Comparison of ENCODE assay signal across 13 mouse cellular contexts in the genomic region with DNA sequence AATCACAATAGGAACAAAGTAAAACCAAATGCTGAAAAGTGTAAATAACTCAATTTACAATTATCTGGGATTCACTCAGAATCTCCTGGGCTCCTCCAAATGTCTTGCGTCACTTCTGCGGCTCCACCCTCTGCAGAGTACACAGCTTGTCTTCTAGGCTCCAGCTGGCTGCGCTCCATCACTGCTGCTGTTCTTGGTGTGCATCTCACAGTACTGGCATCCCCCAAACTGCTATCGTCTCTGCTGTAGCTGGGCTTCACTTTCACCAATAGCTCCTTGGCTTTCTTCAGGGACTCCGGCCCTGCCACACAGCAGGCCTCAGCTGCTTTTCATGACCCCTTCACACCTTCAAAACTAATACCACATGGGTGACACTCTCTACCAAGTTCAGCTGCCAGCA. TPM values are rescaled to one million over a fixed set of nuclear protein-coding genes. Genes with fewer than 3 reads are reported as not detected.
A peak's percentile ranks its signal among the peaks of the same experiment; 100 is the strongest.
DNase-seq lines count a peak whose midpoint lies in the region; ATAC-seq and TF ChIP-seq lines count a peak whose summit lies in the region.
"Had no signal": no experiment of that assay in that cellular context is flagged by ENCODE, and none has a peak within 500 bp of the region (broad histone marks: within the 10 kb centered on the region; RNA-seq: fewer than 3 reads in every experiment).

No protein-coding gene starts in this region.

- no peaks in the 10 kb centered on the region for H3K9me3 ChIP-seq in kidney, embryonic 14.5 days (ENCODE audit: control insufficient read depth, low read length)
- no peaks in the 10 kb centered on the region for H3K9me3 ChIP-seq in lung, postnatal 0 days (ENCODE audit: low read length)
- H3K9me3 ChIP-seq: forebrain, embryonic 12.5 days; heart, embryonic 13.5 days had no signal

- no peaks in the 10 kb centered on the region for H3K36me3 ChIP-seq in kidney, embryonic 14.5 days (ENCODE audit: control insufficient read depth, insufficient read depth, low read length)
- no peaks in the 10 kb centered on the region for H3K36me3 ChIP-seq in lung, postnatal 0 days (ENCODE audit: insufficient read depth, low read length)
- H3K36me3 ChIP-seq: forebrain, embryonic 12.5 days; heart, embryonic 13.5 days had no signal

- H3K4me1 ChIP-seq in kidney, embryonic 14.5 days (ENCODE audit: control insufficient read depth, insufficient read depth, low read length), result peaks cover 11% of the 10 kb centered on the region
- H3K4me1 ChIP-seq in lung, postnatal 0 days (ENCODE audit: insufficient read depth, low read depth, low read length), result no peaks in the 10 kb centered on the region

- DNase-seq in kidney, postnatal 10 days, result peak; percentile 26
- peak; percentile 70 for DNase-seq in gastrocnemius, adult 18-20 months (ENCODE audit: low spot score)
- DNase-seq in heart, adult 8-10 months (ENCODE audit: low spot score), result peak; percentile 61
- DNase-seq in lung, postnatal 0 days (ENCODE audit: low spot score), result peak; percentile 37
- DNase-seq in frontal cortex, postnatal 25 days (ENCODE audit: low spot score in 2 of 2), result no peak
- DNase-seq: adrenal gland, adult 8-10 months had no signal

- no peak overlapping the region for H3K4me2 ChIP-seq in kidney, embryonic 14.5 days (replicated peaks; ENCODE audit: low read depth, low read length)
- H3K4me2 ChIP-seq in lung, postnatal 0 days (replicated peaks; ENCODE audit: low read depth, low read length), result no peak overlapping the region
- H3K4me2 ChIP-seq: forebrain, embryonic 12.5 days; heart, embryonic 13.5 days; liver, embryonic 11.5 days had no signal

- H3K27me3 ChIP-seq in kidney, embryonic 14.5 days (ENCODE audit: control insufficient read depth, insufficient read depth, low read length), result no peaks in the 10 kb centered on the region
- H3K27me3 ChIP-seq in lung, postnatal 0 days (replicated peaks; ENCODE audit: insufficient read depth, low read length), result no peaks in the 10 kb centered on the region
- H3K27me3 ChIP-seq: forebrain, embryonic 12.5 days; heart, embryonic 13.5 days had no signal

- no peak overlapping the region for H3K4me3 ChIP-seq in kidney, embryonic 14.5 days (ENCODE audit: low read length)
- H3K4me3 ChIP-seq in lung, postnatal 0 days (ENCODE audit: low read depth, low read length), result no peak overlapping the region
- H3K4me3 ChIP-seq: forebrain, embryonic 12.5 days; heart, embryonic 13.5 days had no signal

- TF ChIP-seq EP300 in lung, postnatal 0 days (IDR thresholded peaks at IDR 0.05), result no peak

- ATAC-seq in kidney, embryonic 14.5 days (ENCODE audit: low FRiP score, low TSS enrichment), result no peak
- 0 out of 2 replicates have a peak, but pooled peaks have one; percentile 30 for ATAC-seq in lung, postnatal 0 days
- no peak for ATAC-seq in inflammation-experienced regulatory T-cells, adult 6 months
- ATAC-seq in megakaryocyte, adult 5-6 weeks (ENCODE audit: poor library complexity, severe bottlenecking), result no peak

- no peak overlapping the region for H3K27ac ChIP-seq in kidney, embryonic 14.5 days (ENCODE audit: low read depth, low read length)
- no peak overlapping the region for H3K27ac ChIP-seq in lung, postnatal 0 days (ENCODE audit: low read length)
- H3K27ac ChIP-seq: forebrain, embryonic 12.5 days; heart, embryonic 13.5 days had no signal

- WGBS in kidney, embryonic 14.5 days, result 86% methylated on average over 5 of the region's 5 CpGs
- 73% methylated on average over 5 of the region's 5 CpGs for WGBS in lung, postnatal 0 days

- no peak overlapping the region for H3K9ac ChIP-seq in kidney, embryonic 14.5 days (ENCODE audit: low read depth, low read length)
- no peak overlapping the region for H3K9ac ChIP-seq in lung, postnatal 0 days (replicated peaks; ENCODE audit: low read depth)
- H3K9ac ChIP-seq: forebrain, embryonic 12.5 days; heart, embryonic 13.5 days had no signal

- TF ChIP-seq CTCF in lung, postnatal 0 days (IDR thresholded peaks at IDR 0.05), result no peak

RNA-seq across cellular contexts. Expression of a gene that starts 10.9 kb away (rescaled TPM):
- 34.1 and 40.7 TPM in 2 replicates for polyA plus RNA-seq in kidney, embryonic 14.5 days (2014; fragmentation: Nextera tagmentation; extraction: Ambion mirVana)
- total RNA-seq in gastrocnemius, adult 18-20 months (2021), result 1 to 10 TPM; 4.7 to 5.0 TPM
- 10 to 100 TPM in 1 of 4 experiments, 1 to 10 TPM in 3; 4.6 to 12.1 (median 6.4) TPM for total RNA-seq in heart, adult 8-10 months (2022)
- polyA plus RNA-seq in lung, postnatal 0 days (2015; fragmentation: Nextera tagmentation; extraction: Ambion mirVana), result 22.1 and 25.7 TPM in 2 replicates
- polyA plus RNA-seq in inflammation-experienced regulatory T-cells, adult 6 months (2017; shearing (Covaris generic)), result not detected
- 43.0 and 54.7 TPM in 2 replicates for total RNA-seq in megakaryocyte, adult 5-6 weeks (2015)
- 53.3 and 56.1 TPM in 2 replicates for total RNA-seq in megakaryocyte, adult 5-6 weeks (2017)
- total RNA-seq: megakaryocyte-erythroid progenitor cell, adult 5-6 weeks had no signal

Comparison
In these comparisons a context has a peak if more than half of its experiments do, and no peak if none do; other contexts are left out.
1. DNase-seq: peak in kidney, postnatal 10 days (single experiment), gastrocnemius, adult 18-20 months (single experiment), heart, adult 8-10 months (single experiment) and lung, postnatal 0 days (single experiment); none in frontal cortex, postnatal 25 days (0 of 2).